Mouse (Mus musculus) lung, adult 2 months (tissue): ENCODE measurements around the gene Chid1. TPM values are rescaled to one million over a fixed set of nuclear protein-coding genes. Genes with fewer than 3 reads are reported as not detected.

ENCODE experiments used
- DNase-seq: peaks from one replicate; pipeline ENCODE4 v3.0.0; 2022
- H3K4me1 ChIP-seq: fragments of 200-500 bp; 2 replicates; pipeline ENCODE4 v1.6.1; 2011; ENCODE audit warnings: low read length; ENCODE audit not compliant: control insufficient read depth, insufficient read depth
- H3K4me3 ChIP-seq: fragments of 200-500 bp; replicated peaks from 2 replicates; pipeline ENCODE3; 2011; ENCODE audit warnings: low read depth, mild to moderate bottlenecking, control low read depth, low read length; ENCODE audit errors: extremely low read depth
- CTCF ChIP-seq: fragments of 200-500 bp; IDR thresholded peaks from 2 replicates; pipeline ENCODE4 v1.5.1; 2011; ENCODE audit warnings: mild to moderate bottlenecking, low read length, control low read depth; ENCODE audit not compliant: insufficient read depth
- POLR2A ChIP-seq: fragments of 200-500 bp; IDR thresholded peaks from 2 replicates; pipeline ENCODE4 v1.6.1; 2011; ENCODE audit warnings: low read depth, mild to moderate bottlenecking, control low read depth, low read length, borderline replicate concordance; ENCODE audit errors: extremely low read depth
- WGBS: fragments of 180-500 bp; shearing (Covaris S2); methylation state at CpG from one replicate; pipeline ENCODE4 v1.1.7; 2018; 5-methylcytosine and 5-hydroxymethylcytosine counted together
- polyA plus RNA-seq: library from polyadenylated mRNA; depleted of rRNA; stranded (reverse); fragments of >200 nt; gene quantifications from 2 replicates; pipeline ENCODE4 v1.2.3, GENCODE M21; 2012

Gene Chid1
- polyA plus RNA-seq, 1 experiment = 20.4 TPM

DNA sequence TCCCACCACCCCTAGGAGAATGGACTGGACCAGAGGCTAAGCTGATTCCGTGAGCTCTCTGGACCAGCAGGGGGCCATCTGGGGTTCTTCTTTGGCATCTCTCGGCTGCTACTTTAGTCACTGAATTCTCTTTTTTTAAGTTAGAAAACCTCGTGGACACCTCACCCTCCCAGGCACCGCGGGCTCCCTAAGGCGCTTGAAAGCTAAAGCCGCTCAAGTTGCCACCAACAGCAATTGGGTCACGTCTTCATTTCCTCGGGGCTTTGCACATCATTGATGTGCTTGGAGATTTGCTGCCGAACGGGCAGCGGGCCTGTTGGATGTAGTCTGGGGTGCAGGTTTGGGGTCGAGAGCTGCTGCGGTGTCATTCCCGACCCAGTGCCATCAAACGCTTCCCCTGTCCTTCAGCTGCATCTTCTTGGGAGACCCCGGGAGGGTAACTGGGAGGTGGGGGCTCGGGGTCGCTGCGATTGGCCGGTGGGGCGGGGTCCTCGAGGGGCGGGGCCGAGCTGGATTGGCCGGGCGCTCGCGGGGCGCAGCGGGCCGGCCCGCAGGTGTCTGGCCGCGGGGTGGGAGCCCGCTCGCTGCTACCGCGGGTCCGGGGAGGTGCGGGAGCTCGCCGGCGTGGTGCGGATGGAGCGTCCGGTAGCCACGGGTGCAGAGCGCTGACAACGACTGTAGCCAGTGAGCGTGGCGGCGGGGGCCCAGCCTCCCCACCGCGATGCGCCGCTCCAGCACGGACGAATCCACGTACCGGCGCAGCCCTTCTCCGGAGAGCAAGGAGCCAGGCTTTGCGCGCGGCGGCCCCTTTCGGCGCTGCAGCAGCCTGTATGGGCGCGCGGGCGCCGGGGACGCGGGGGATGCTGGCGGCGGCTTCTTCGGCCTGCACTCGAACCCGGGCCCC lies 57.9 kb downstream of the Chid1 start:
- 2% methylated on average over 76 of the region's 81 CpGs for WGBS
- TF ChIP-seq POLR2A (no peak), CTCF (peak; percentile 52)
- Histone ChIP-seq H3K4me3 (peak overlapping the region; percentile 46), H3K4me1 (peaks cover 21% of the 10 kb centered on the region)
- peak; percentile 53 for DNase-seq

DNA sequence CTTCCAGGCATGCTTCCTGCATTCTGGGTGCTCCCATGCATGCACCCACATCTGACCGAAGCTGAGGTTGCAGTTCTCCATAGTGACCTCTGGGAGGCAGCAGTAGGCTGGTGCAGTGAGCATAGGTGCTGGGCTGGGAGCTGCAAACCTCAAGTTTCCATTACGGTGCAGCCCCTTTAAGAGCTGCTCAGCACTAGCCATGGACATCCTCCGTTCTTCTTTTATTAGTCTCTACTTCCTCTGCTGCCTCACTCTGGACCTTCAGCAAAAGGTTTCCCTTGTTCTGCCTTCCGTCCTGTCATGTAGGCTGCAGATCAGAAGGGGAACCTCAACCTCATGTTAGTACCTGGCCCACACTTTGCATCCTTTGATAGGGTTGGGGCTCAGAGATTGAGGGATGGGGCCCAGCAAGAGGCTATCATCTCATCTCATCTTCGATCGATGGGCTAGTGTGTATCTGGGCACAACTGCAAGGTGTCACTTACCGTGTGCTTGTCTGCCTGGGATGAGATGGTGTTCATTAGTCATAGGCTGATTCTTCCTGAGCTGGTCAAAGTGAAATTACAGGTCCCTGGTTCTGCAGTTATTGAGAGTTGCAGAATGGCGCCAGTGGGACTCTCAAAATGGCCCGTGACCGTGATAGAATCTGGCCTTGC lies 58.7 kb downstream of the Chid1 start:
- TF ChIP-seq CTCF (peak; percentile 99), POLR2A (no peak)
- Histone ChIP-seq H3K4me1 (peaks cover 21% of the 10 kb centered on the region), H3K4me3 (no peak overlapping the region)
- WGBS = 12% methylated on average over 10 of the region's 10 CpGs
- DNase-seq = peak; percentile 65

DNA sequence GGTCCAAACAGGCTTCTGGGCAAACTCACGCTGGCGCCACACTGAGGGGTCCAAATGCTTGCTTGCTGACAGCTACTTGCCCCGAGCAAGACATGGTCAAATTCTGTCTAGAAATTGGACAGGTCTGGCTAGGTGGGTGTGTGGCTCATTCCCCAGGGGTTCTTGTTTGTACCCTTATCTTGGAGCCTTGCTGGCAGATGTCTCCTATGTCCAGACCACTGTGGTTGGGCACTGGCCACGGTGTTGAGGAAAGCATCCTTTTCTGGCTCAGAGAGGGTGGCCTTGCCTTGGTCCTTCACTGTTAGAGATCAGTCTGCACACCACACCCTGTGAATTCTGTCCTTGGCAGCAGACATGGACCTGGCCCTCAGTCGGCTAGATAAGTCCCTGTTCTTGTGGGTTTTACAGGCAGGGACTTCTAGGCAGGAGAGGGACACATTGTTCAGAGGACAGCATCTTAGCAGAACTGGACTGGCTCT lies 61.3 kb downstream of the Chid1 start:
- H3K4me3 ChIP-seq = no peak overlapping the region
- WGBS = 36% methylated on average over 5 of the region's 5 CpGs
- no peak for TF ChIP-seq POLR2A
- no peak for TF ChIP-seq CTCF
- peaks cover 23% of the 10 kb centered on the region for H3K4me1 ChIP-seq
- no peak for DNase-seq

DNA sequence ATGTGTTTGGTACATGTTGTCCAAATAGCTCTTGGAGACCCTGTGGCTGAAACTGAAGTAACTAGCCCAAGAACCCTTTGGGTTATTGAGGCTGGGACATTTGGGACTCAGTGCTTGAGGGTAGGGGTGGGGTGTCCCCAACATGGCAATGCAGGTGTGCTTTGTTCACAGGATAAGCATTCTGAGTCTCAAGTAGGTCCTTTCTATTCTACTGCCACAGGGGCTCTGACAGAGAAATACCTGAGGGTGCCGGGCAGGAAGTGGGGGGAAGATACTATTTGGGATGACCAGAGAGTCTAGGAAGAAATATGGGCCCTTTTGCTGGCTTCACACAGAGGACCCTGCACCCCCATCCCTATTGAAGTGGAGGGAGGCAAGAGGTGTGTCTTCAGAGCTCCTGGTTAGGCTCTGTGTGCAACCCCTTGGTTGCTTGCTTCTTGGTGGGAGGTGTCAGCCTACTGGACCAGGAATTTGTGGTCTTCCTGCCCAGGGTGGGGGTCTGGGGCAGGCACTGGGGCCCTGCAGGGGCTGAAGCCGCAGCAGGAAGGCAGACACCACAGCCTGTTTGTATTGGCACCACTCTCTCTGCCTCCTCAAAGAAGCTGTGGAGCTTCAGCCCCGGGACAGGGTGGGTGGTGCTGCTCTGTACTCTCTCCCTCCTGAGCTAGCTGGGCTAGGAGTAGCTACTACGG lies 61.9 kb downstream of the Chid1 start:
- WGBS = 14% methylated on average over 4 of the region's 4 CpGs
- peak; percentile 25 for DNase-seq
- Histone ChIP-seq H3K4me3 (no peak overlapping the region), H3K4me1 (peaks cover 23% of the 10 kb centered on the region)
- TF ChIP-seq CTCF (no peak), POLR2A (no peak)

DNA sequence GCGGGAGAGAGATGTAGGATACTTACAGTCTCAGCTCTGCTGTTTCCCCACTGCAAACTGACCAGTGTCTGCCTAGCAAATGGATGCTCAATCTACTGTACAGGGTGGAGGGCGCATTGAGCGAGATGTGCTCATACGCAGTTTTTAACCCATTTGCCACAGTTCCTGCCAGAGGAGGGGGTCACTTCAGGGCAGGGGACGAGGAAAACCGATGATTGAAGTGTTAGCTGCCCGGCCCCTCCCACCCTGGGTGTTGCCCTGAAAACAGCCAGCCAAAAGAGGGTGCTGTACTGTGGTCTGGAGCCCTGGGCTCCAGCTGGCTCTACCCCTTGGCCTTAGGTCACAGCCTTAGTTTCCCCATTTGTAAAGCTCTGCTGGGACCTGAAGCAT lies 62.7 kb downstream of the Chid1 start:
- WGBS = 1% methylated on average over 7 of the region's 7 CpGs
- TF ChIP-seq CTCF (no peak), POLR2A (no peak)
- no peak for DNase-seq
- H3K4me1 ChIP-seq = peaks cover 22% of the 10 kb centered on the region
- H3K4me3 ChIP-seq = peak overlapping the region; percentile 66

DNA sequence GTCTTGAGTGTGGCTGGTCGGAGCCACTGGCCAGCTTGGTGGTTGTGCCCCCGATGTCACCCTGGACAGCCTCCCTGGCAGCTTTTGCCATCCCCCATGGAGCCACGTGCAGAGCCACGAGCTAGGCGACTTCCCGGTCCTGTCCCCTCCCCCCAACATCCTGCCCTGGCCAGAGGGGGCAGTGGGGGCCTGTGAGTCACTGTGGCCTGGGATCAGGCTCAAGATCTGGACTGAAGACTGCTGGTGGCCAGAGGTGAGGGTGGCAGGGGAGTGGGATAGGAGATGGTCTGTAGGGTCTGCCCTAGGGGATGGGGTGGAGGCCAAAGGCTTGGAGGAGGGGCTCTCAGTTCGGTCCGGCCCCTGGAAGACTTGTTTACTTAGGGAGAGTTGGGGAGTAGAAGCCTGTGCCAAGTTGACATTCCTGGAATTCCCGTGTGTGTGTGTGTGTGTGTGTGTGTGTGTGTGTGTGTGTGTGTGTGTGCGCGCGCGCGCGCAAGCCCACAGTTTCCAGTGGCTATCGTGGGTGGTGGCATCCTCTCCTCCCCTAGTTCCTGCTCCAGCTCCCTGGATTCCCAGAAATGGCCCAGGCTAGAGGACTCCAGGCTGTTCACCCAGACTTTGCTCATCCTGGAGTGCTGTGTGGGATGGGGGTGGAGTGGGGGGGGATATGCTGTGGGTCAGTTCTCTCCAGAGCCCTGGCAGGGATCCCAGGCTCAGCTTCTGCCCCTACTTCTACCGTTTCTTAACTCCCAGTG lies 63.3 kb downstream of the Chid1 start:
- peak; percentile 92 for DNase-seq
- peaks cover 21% of the 10 kb centered on the region for H3K4me1 ChIP-seq
- WGBS = 0% methylated on average over 17 of the region's 17 CpGs
- peak overlapping the region; percentile 66 for H3K4me3 ChIP-seq
- TF ChIP-seq CTCF (no peak), POLR2A (peak; percentile 51)

DNA sequence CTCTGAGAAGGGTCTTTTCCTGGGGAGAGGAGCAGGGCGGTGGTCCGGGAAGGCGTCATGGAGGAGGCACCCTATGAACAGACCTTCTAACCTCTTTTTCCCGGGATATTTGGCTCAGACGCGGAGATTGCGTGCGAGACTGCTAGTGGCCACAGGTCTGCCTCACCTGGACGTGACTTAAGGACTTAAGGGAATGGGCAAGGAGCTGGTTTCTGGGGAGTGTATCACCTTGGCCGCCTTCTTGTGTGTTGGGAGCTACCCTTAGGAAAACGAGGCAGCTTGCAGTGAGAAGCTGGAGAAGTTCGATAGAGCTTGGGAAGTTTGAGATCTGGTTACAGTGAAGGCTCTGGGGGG lies 63.9 kb downstream of the Chid1 start:
- TF ChIP-seq CTCF (no peak), POLR2A (no peak)
- Histone ChIP-seq H3K4me1 (peaks cover 16% of the 10 kb centered on the region; the same call in 1 of the 2 replicates), H3K4me3 (peak overlapping the region; percentile 66)
- no peak for DNase-seq
- WGBS = under 1% methylated on average over 12 of the region's 12 CpGs

DNA sequence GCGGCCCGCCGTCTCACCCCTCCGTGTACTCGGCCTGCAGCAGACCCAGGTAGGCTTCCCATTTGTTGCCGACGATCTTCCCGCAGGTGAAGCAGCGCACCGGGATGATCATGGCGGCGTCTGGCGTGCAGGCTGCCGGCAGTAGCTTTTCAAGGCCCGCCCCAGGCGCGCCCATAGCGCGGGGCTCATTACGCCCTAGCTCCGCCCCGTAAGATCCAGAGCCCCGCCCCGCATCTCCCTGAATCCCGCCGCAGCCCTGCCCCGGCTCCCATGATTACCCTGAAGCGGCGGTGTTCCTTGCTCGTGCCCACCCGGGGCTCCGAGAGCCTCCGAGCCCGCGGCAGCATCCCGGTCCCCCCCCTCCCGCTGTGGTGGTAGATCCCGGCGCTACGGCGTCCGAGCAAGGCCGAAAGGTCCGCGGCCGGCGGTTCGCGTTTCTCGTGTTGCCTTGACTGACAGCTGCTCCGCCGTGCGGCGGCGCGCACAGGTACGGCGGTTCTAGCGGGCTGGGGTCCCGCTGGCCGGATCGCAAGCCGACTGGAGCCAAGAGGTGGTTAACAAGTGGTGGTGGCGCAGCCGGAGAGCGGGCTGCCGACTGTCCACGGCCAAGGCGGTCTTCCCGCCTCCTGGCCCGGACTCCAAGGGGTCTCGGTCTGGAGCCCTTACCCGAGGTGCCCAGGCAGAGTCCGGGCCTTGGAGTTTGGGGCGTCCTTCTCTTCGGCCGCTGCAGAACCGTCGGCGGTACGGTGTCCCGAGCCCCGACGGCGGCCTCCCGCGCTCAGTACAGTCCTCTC lies 64.4 kb downstream of the Chid1 start, which contains the start of the genes Polr2l and Tspan4:
Polr2l (minus strand) TSS at position 122 of the 794 bp plus-strand sequence.
Tspan4 (plus strand) TSS at position 230 of the 794 bp plus-strand sequence.
- DNase-seq = peak; percentile 92

More for the DNA sequence above, 64.4 kb downstream of the Chid1 start, which contains the start of the genes Polr2l and Tspan4:
- Histone ChIP-seq H3K4me3 (peak within 1 kb of the TSS; percentile 66), H3K4me1 (peaks cover 14% of the 10 kb centered on the region; the same call in 1 of the 2 replicates)
- WGBS = under 1% methylated on average over 87 of the region's 87 CpGs
- TF ChIP-seq POLR2A (peak; percentile 71; the same call in 1 of the 2 replicates), CTCF (no peak)
